ENCODE assay signal across 27 mouse cellular contexts in the genomic region with DNA sequence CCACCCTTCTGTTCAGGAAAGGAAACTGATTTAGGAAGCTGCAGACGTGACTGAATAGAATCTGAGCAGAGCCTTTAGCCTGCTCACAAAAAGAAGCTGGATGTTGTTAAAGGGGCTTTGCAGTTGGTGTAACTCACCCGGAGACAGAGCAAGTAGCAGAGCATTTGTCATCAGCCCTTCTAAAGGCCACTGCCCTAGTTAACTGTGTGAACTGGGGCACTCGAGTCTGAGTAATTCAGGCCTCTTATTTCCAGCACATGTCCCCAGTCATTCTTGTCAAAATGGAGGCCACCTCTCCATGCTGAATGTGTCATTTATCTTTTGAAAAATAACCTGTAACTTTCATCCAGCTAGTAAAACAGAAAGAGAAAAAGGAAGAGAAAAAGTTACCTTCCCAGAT. TPM values are rescaled to one million over a fixed set of nuclear protein-coding genes. Genes with fewer than 3 reads are reported as not detected.
DNase-seq lines count a peak whose midpoint lies in the region.
"Had no signal": no experiment of that assay in that cellular context is flagged by ENCODE, and none has a peak within 500 bp of the region (broad histone marks: within the 10 kb centered on the region; RNA-seq: fewer than 3 reads in every experiment).

No protein-coding gene starts in this region.

- peak; percentile 8 for DNase-seq in adrenal gland, adult 2 months
- DNase-seq in adrenal gland, adult 18-20 months (ENCODE audit: low spot score in 2 of 2), result no peak
- DNase-seq in embryo, embryonic 10.5 days (ENCODE audit: low spot score), result peak; percentile 14
- DNase-seq in embryo, embryonic 10 days (ENCODE audit: low spot score), result no peak
- peak; percentile 35 for DNase-seq in Muller cell, postnatal 12 days (ENCODE audit: inconsistent ontology term)
- DNase-seq in retina, postnatal 1 day, result peak; percentile 79
- DNase-seq in lung, adult 18-20 months, result no peak
- DNase-seq: adrenal gland, postnatal 25 days; cerebellum, adult 11 months; cerebellum, adult 9-11 months; cerebellum, postnatal 25 days; gastrocnemius, postnatal 10 days; gastrocnemius, postnatal 36 days; heart, adult 2 months; heart, postnatal 14 days; heart, postnatal 4 days had no signal

RNA-seq across cellular contexts. Expression of gene Yipf7, which starts 30.8 kb away (rescaled TPM):
- total RNA-seq in adrenal gland, adult 2 months (2021), result not detected
- polyA plus RNA-seq in adrenal gland, adult 2 months (2012; rRNA removed), result not detected in 2 replicates
- under 1 TPM in 1 of 2 experiments, not detected in 1; 0.26 TPM for total RNA-seq in adrenal gland, adult 18-20 months (2021)
- total RNA-seq: adrenal gland, postnatal 25 days; common myeloid progenitor, adult 5-6 weeks; granulocyte monocyte progenitor cell, adult 5-6 weeks; hindbrain, postnatal 0 days had no signal
- polyA plus RNA-seq: erythroblast, embryonic 14.5 days; forebrain, embryonic 12.5 days; forebrain, embryonic 16.5 days; hindbrain, embryonic 11.5 days; hindbrain, embryonic 14.5 days; hindbrain, postnatal 0 days; inflammation-experienced regulatory T-cells, adult 6 months; intestine, embryonic 16.5 days; Patski had no signal

RNA-seq across cellular contexts. Expression of gene Guf1, which starts 45.1 kb away (rescaled TPM):
- total RNA-seq in adrenal gland, adult 2 months (2021), result 10 to 100 TPM; 16.5 to 20.0 TPM
- 21.0 and 27.1 TPM in 2 replicates for polyA plus RNA-seq in adrenal gland, adult 2 months (2012; rRNA removed)
- 10 to 100 TPM; 20.2 to 22.0 TPM for total RNA-seq in adrenal gland, adult 18-20 months (2021)

Comparison
In these comparisons a context has a peak if more than half of its experiments do, and no peak if none do; other contexts are left out.
1. DNase-seq: peak in adrenal gland, adult 2 months (single experiment), embryo, embryonic 10.5 days (single experiment), Muller cell, postnatal 12 days (single experiment) and retina, postnatal 1 day (single experiment); none in adrenal gland, adult 18-20 months (0 of 2), embryo, embryonic 10 days (single experiment) and lung, adult 18-20 months (0 of 2).